Mouse (Mus musculus): Measurements from ENCODE around the gene Metrn.

- TF ChIP-seq POLR2A (IDR thresholded peaks at IDR 0.05; ENCODE audit: low read depth, low read length) (no peak), CTCF (IDR thresholded peaks at IDR 0.05; ENCODE audit: borderline replicate concordance, insufficient read depth, low read length) (no peak)
These were observed 27.6 kb upstream of the Metrn start for GRCm38 (mm10) chr17:25824362-25825142.

Measured in embryonic fibroblast, embryonic 13.5 days (primary cell).